Mouse (Mus musculus): ENCODE results near the gene Adm2. TPM values are rescaled to one million over a fixed set of nuclear protein-coding genes. Genes with fewer than 3 reads are reported as not detected.

Adm2 gene
- polyA plus RNA-seq, 2 experiments: 0.52 to 0.74 TPM

- H3K4me2 ChIP-seq (replicated peaks; ENCODE audit: low read depth, low read length, severe bottlenecking): no peak overlapping the region
- no peaks in the 10 kb centered on the region for H3K9me3 ChIP-seq (ENCODE audit: control insufficient read depth, low read length)
- 96% methylated on average over 13 of the region's 13 CpGs for WGBS
- no peak for TF ChIP-seq POLR2A (IDR thresholded peaks at IDR 0.05; ENCODE audit: borderline replicate concordance, extremely low read depth, insufficient read depth, insufficient read length)
- no peak overlapping the region for H3K9ac ChIP-seq (ENCODE audit: low read depth, low read length, severe bottlenecking)
- H3K36me3 ChIP-seq (ENCODE audit: control insufficient read depth, insufficient read depth, low read length): peaks cover 92% of the 10 kb centered on the region
- no peaks in the 10 kb centered on the region for H3K4me1 ChIP-seq (ENCODE audit: control insufficient read depth, insufficient read depth, low read length)
- no peak overlapping the region for H3K27ac ChIP-seq (replicated peaks; ENCODE audit: low read depth, low read length)
- H3K27me3 ChIP-seq (ENCODE audit: control insufficient read depth, insufficient read depth, low read length): no peaks in the 10 kb centered on the region
- ATAC-seq (ENCODE audit: low FRiP score, low read depth): no peak
- DNase-seq (ENCODE audit: low spot score): no peak
- H3K4me3 ChIP-seq (replicated peaks; ENCODE audit: low read length): no peak overlapping the region
Measured at GRCm38 (mm10) chr15:89300180-89300579, 22.3 kb upstream of the Adm2 start.

GRCm38 (mm10) chr15:89300600-89300999, 21.9 kb upstream of the Adm2 start:
- Histone ChIP-seq H3K27ac (replicated peaks; ENCODE audit: low read depth, low read length) (no peak overlapping the region), H3K9me3 (ENCODE audit: control insufficient read depth, low read length) (no peaks in the 10 kb centered on the region), H3K9ac (ENCODE audit: low read depth, low read length, severe bottlenecking) (no peak overlapping the region), H3K4me3 (replicated peaks; ENCODE audit: low read length) (no peak overlapping the region), H3K27me3 (ENCODE audit: control insufficient read depth, insufficient read depth, low read length) (no peaks in the 10 kb centered on the region), H3K4me1 (ENCODE audit: control insufficient read depth, insufficient read depth, low read length) (no peaks in the 10 kb centered on the region), H3K36me3 (ENCODE audit: control insufficient read depth, insufficient read depth, low read length) (peaks cover 92% of the 10 kb centered on the region), H3K4me2 (replicated peaks; ENCODE audit: low read depth, low read length, severe bottlenecking) (no peak overlapping the region)
- ATAC-seq (ENCODE audit: low FRiP score, low read depth): no peak
- 95% methylated on average over 8 of the region's 8 CpGs for WGBS
- DNase-seq (ENCODE audit: low spot score): no peak
- TF ChIP-seq POLR2A (IDR thresholded peaks at IDR 0.05; ENCODE audit: borderline replicate concordance, extremely low read depth, insufficient read depth, insufficient read length): no peak

GRCm38 (mm10) chr15:89305966-89306365, 16.6 kb upstream of the Adm2 start:
- H3K4me1 ChIP-seq (ENCODE audit: control insufficient read depth, insufficient read depth, low read length): no peaks in the 10 kb centered on the region
- H3K4me3 ChIP-seq (replicated peaks; ENCODE audit: low read length): no peak overlapping the region
- no peaks in the 10 kb centered on the region for H3K9me3 ChIP-seq (ENCODE audit: control insufficient read depth, low read length)
- 75% methylated on average over 1 of the region's 1 CpGs for WGBS
- H3K9ac ChIP-seq (ENCODE audit: low read depth, low read length, severe bottlenecking): no peak overlapping the region
- H3K27me3 ChIP-seq (ENCODE audit: control insufficient read depth, insufficient read depth, low read length): no peaks in the 10 kb centered on the region
- TF ChIP-seq POLR2A (IDR thresholded peaks at IDR 0.05; ENCODE audit: borderline replicate concordance, extremely low read depth, insufficient read depth, insufficient read length): no peak
- H3K36me3 ChIP-seq (ENCODE audit: control insufficient read depth, insufficient read depth, low read length): peaks cover 64% of the 10 kb centered on the region
- ATAC-seq (ENCODE audit: low FRiP score, low read depth) (no peak), DNase-seq (ENCODE audit: low spot score) (no peak)
- no peak overlapping the region for H3K4me2 ChIP-seq (replicated peaks; ENCODE audit: low read depth, low read length, severe bottlenecking)
- no peak overlapping the region for H3K27ac ChIP-seq (replicated peaks; ENCODE audit: low read depth, low read length)

- Histone ChIP-seq H3K36me3 (ENCODE audit: control insufficient read depth, insufficient read depth, low read length) (peaks cover 49% of the 10 kb centered on the region), H3K4me2 (replicated peaks; ENCODE audit: low read depth, low read length, severe bottlenecking) (no peak overlapping the region), H3K4me1 (ENCODE audit: control insufficient read depth, insufficient read depth, low read length) (no peaks in the 10 kb centered on the region), H3K9ac (ENCODE audit: low read depth, low read length, severe bottlenecking) (no peak overlapping the region), H3K9me3 (ENCODE audit: control insufficient read depth, low read length) (no peaks in the 10 kb centered on the region), H3K27ac (replicated peaks; ENCODE audit: low read depth, low read length) (no peak overlapping the region), H3K4me3 (replicated peaks; ENCODE audit: low read length) (no peak overlapping the region), H3K27me3 (ENCODE audit: control insufficient read depth, insufficient read depth, low read length) (no peaks in the 10 kb centered on the region)
- DNase-seq (ENCODE audit: low spot score) (no peak), ATAC-seq (ENCODE audit: low FRiP score, low read depth) (no peak)
- TF ChIP-seq POLR2A (IDR thresholded peaks at IDR 0.05; ENCODE audit: borderline replicate concordance, extremely low read depth, insufficient read depth, insufficient read length): no peak
- 91% methylated on average over 13 of the region's 13 CpGs for WGBS
Measured at GRCm38 (mm10) chr15:89307461-89307860, 15.1 kb upstream of the Adm2 start.

GRCm38 (mm10) chr15:89308406-89309139, 13.9 kb upstream of the Adm2 start:
- no peak overlapping the region for H3K4me2 ChIP-seq (replicated peaks; ENCODE audit: low read depth, low read length, severe bottlenecking)
- 76% methylated on average over 7 of the region's 7 CpGs for whole genome bisulfite sequencing
- no peak for TF ChIP-seq POLR2A (IDR thresholded peaks at IDR 0.05; ENCODE audit: borderline replicate concordance, extremely low read depth, insufficient read depth, insufficient read length)
- H3K9me3 ChIP-seq (ENCODE audit: control insufficient read depth, low read length): no peaks in the 10 kb centered on the region
- H3K4me3 ChIP-seq (replicated peaks; ENCODE audit: low read length): no peak overlapping the region
- peaks cover under 1% of the 10 kb centered on the region for H3K4me1 ChIP-seq (ENCODE audit: control insufficient read depth, insufficient read depth, low read length)
- no peak overlapping the region for H3K9ac ChIP-seq (ENCODE audit: low read depth, low read length, severe bottlenecking)
- no peaks in the 10 kb centered on the region for H3K27me3 ChIP-seq (ENCODE audit: control insufficient read depth, insufficient read depth, low read length)
- no peak for ATAC-seq (ENCODE audit: low FRiP score, low read depth)
- no peak overlapping the region for H3K27ac ChIP-seq (replicated peaks; ENCODE audit: low read depth, low read length)
- peaks cover 38% of the 10 kb centered on the region for H3K36me3 ChIP-seq (ENCODE audit: control insufficient read depth, insufficient read depth, low read length)
- no peak for DNase-seq (ENCODE audit: low spot score)
